Mouse (Mus musculus) adrenal gland, adult 18-20 months (tissue): Measurements from ENCODE around the gene Osbpl3. TPM values are rescaled to one million over a fixed set of nuclear protein-coding genes. Genes with fewer than 3 reads are reported as not detected.
"Not testable (repeated sequence)": the region's sequence is repeated elsewhere in the genome, so short reads cannot be mapped to it uniquely, and the experiment has no call there.

Experiments used
- DNase-seq, 2 experiments: peaks; one replicate each; pipeline ENCODE4 v3.0.0; 2021 to 2022; ENCODE audit warnings: low spot score in 2 of 2
- total RNA-seq, 2 experiments: library from RNA; stranded (reverse); gene quantifications; 1 replicate in 1 of 2; 2 replicates in 1 of 2; pipeline ENCODE4 v1.2.3; 2021

The Osbpl3 gene
- total RNA-seq, 2 experiments from 2014 or later: 34.5 to 36.3 TPM

- DNase-seq: peak; percentile 42 to 45
These were observed 736 bp downstream of the Osbpl3 start for GRCm38 (mm10) chr6:50455102-50455828.

DNA sequence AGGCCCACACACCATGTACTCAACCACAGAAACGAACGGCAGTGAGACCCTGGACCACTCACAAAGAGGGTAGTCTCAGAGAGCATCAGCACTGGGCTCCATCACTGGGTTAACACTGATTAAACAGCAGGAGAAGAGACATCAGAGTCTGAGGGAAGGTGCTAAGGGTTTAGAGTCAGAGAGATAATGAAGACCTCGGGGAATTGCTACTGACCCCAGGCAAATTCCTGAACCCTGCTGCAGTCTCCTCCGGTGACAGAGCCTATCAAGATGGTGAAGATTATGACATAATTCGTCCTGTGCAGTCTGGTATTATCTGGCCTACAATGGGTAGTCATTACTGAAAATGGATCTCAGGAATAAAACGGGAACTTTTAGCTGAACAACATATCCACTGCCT lies 2.4 kb downstream of the Osbpl3 start:
- DNase-seq: no peak

DNA sequence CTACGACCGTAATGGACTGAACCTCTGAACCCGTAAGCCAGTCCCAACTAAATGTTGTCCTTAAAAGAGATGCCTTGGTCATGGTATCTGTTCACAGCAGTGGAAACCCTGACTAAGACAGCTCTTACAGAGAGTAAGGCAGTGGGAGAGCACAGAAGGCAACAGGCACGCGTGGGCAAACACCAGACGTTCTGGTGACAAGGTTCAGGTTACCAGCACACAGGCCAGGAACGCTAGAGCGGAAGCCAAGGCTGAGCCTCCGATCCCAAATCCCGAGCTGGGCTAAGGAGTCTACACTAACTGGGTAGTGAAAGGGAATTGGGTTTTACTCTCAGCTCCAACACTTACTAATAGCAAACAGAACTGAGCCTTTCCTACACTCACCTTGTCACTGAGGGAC lies 3.8 kb downstream of the Osbpl3 start:
- no peak for DNase-seq

- no peak for DNase-seq
These were observed 10.4 kb downstream of the Osbpl3 start for GRCm38 (mm10) chr6:50445616-50446015.

DNA sequence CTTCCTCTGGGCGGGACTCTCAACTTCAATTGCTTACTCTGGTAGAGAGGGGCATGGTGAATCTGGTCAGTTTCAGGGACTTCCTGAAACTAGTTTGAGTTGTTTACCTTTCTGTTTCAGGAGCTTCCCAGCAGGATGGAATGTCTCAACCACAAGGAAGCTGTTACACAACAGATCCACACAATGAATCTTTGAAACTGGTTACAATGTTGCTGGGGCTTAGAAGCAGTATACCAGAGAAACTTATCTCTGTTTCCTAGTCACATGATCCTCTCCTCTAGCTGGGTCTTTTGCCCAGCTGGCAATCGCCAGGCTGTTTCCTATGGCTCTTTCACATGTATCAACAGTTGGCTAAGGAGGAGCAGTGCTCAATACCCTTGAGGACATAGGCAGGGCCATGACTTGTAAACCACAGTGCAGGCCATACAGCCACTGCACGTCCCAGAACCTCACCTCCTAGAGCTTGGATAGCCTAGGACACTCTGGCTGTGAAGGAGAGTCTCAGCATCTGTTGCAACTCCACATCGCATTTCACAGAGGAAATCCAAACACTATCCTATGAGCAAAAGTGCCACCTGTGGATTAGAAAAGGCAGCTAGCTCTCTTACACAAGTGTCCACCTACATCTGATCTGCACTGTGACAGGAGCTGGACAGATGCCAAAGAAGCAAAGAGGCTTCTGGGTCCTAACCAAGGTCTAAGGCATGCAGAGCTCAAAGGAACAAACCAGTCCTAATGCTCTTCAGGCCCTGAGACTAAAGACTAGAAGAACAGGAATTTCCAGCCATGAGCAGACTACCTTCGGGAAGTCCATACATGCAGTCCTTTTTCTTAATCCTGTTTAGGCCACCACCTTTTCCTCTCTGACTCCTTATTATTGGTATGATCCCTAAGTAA lies 14.8 kb downstream of the Osbpl3 start:
- DNase-seq: no peak

GRCm38 (mm10) chr6:50440197-50440596 lies 15.8 kb downstream of the Osbpl3 start:
- DNase-seq: no peak

DNA sequence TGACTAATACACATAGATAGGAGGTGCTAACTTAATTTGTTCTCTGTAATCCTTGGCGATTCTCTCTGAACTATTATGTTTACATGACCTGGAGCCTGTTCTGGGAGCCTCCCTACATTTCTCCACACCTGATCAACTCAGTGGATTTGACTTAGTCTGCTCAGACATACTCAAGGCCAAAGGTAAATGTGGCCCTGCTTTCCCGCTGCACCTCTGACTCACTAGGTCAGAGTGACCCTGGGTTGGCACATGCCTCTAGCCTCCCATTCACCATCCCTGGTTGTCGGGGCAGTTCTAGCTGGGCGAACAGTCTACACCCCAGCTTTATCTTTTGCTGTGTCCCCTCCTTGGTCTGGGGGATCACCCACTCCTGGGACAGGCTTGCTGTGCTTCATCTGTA lies 17.1 kb downstream of the Osbpl3 start:
- DNase-seq: not testable (repeated sequence)

DNA sequence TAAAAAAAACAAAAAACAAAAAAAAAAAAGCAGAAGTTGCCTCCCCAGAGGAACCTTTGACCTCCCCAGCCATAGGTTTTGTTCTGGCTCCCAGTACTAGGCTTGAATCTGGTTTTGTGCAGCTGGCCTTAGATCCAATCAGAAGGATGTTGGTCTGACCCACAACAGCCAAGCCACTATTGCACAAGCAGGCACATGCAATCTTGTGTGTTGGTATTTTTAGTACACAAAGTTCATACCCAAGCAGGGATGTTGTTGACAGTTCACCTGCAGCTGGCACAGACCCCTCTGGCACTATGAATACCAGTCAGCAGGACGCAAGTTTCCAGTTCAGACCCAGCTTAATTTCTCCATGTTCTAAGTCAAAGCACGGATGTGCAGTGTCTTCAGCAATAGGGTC lies 18.2 kb downstream of the Osbpl3 start:
- no peak for DNase-seq

DNA sequence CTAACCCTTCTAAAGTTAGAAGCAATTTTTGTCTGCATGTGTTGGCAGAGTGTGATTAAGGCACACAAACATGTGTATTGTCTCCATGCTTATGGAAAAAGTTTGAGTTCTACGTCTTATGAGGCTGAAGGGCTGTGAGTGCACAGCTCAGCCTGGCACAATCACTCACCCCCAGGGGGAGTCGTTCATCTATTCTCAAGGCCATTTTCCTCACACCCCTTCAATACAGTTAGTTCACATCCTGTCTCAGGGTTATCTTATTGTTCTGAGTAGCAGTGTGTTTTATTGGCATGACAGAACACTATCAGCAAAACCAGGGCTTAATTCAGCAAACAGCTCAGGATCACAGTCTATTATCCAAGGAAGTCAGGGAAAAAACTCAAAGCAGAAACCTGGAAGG lies 19.3 kb downstream of the Osbpl3 start:
- no peak for DNase-seq

- DNase-seq: no peak
These were observed 23.5 kb downstream of the Osbpl3 start for GRCm38 (mm10) chr6:50432491-50432890.

DNA sequence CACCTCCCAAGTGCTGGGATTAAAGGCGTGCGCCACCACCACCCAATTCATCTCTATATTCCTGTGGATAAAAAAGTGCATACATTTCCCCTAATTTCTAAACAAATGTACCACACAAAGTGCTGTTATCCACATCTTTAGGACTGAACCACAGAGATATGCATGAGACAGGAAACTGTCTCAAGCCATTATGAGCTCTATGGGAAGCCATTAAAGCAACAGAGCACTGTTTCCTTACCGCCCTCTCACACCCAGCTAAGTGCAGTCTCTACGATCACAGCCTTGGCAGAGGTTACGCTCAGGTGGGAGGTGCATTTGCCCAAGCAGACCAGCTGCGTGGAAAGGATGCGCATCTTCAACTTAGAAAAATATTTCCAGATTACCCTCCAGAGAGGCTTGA lies 26.7 kb downstream of the Osbpl3 start:
- no peak for DNase-seq

DNA sequence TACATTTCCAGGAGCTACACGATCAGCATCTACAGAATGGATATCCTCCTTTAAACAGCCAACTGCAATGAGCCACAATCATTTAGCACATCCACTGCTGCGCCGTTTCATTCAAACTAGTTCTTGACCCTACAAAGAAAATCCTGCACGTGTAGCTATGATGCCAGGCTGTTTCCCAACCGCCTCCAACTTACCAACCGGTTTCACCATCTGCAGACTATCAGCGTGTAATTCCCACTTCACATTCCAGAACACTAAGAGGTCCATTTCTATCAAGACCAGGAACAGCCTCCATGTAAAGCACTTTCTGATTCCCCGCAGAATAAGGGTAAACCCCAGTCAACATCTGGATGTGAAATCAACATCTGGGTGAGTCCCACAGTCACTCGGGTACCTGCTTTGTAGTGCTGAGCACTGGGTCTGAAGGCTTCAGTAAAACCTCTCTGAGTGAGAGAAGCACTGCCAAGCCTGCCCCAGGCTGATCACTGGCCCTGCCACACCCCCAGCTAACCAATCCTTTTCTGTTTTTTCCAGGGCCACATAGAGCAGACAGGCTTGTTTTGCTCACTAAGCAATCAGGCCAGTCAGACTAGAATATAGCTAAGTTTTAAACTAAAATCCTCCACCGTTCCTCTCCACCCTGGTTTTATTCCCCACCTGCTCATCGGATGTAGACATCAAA lies 28.8 kb downstream of the Osbpl3 start:
- DNase-seq: no peak

- no peak for DNase-seq
These were observed 29.4 kb downstream of the Osbpl3 start for GRCm38 (mm10) chr6:50426571-50426970.

- no peak for DNase-seq
These were observed 31.7 kb downstream of the Osbpl3 start for GRCm38 (mm10) chr6:50424271-50424670.

GRCm38 (mm10) chr6:50420413-50420812 lies 35.6 kb downstream of the Osbpl3 start:
- DNase-seq: no peak

- no peak for DNase-seq
These were observed 36.3 kb downstream of the Osbpl3 start for GRCm38 (mm10) chr6:50419518-50420290.

GRCm38 (mm10) chr6:50418951-50419350 lies 37.0 kb downstream of the Osbpl3 start:
- no peak for DNase-seq

GRCm38 (mm10) chr6:50416854-50417253 lies 39.1 kb downstream of the Osbpl3 start:
- no peak for DNase-seq

GRCm38 (mm10) chr6:50415431-50415830 lies 40.6 kb downstream of the Osbpl3 start:
- no peak for DNase-seq

GRCm38 (mm10) chr6:50414547-50414946 lies 41.5 kb downstream of the Osbpl3 start:
- peak in 1 of 2 experiments; percentile 25 for DNase-seq

DNA sequence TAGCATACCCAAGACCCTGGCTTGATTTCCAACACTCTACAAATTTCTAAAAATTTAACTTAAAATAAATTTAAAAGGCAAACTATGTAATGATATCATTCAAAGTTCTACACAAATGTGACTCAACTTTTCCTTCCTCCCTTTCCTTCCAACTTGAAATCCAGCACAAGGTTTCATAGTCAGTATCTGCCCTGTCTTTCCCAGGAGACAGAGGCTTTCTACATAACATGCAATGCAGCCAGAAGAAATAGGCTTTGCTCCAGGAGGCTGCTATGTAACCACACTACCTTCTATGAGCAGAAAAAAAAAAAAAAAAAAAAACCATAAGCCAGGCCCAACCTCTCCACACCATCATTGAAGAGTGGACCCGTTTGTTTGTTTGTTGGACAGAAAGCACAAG lies 42.6 kb downstream of the Osbpl3 start:
- DNase-seq: no peak
